15 mouse cellular contexts compared by ENCODE assay signal in the genomic region with DNA sequence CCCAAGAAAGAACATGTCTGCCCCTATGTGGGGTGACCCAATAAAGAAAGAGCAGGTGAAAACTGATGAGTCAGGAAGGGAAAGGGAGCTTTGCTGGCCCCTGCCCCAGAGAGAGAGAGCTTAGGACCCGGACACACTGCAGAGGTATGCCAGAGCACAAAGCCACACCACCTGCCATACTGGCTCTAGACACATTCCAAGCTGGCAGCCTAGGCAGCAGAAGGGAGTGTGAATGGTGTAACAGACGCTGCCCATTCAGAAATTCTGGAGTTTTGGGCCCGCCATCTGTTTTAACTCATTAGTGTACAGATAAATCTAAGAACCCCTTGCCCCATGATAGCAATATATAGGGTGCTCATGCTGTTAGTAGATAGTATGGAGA.
A peak's percentile ranks its signal among the peaks of the same experiment; 100 is the strongest.
DNase-seq lines count a peak whose midpoint lies in the region; ATAC-seq and TF ChIP-seq lines count a peak whose summit lies in the region.
"Had no signal": no experiment of that assay in that cellular context is flagged by ENCODE, and none has a peak within 500 bp of the region (broad histone marks: within the 10 kb centered on the region; RNA-seq: fewer than 3 reads in every experiment).

No protein-coding gene starts in this region.

- H3K4me3 ChIP-seq in forebrain, embryonic 11.5 days (ENCODE audit: low read depth, low read length) = no peak overlapping the region
- no peak overlapping the region for H3K4me3 ChIP-seq in forebrain, embryonic 10.5 days
- no peak overlapping the region for H3K4me3 ChIP-seq in neural tube, embryonic 14.5 days (ENCODE audit: low read depth, low read length)
- no peak overlapping the region for H3K4me3 ChIP-seq in forebrain, postnatal 0 days (ENCODE audit: low read depth, low read length)
- no peak overlapping the region for H3K4me3 ChIP-seq in intestine, embryonic 16.5 days (ENCODE audit: low read length)
- H3K4me3 ChIP-seq: embryonic facial prominence, embryonic 13.5 days; stomach, embryonic 15.5 days had no signal

- WGBS in forebrain, embryonic 11.5 days = 70% methylated on average over 3 of the region's 3 CpGs
- 71% methylated on average over 3 of the region's 3 CpGs for WGBS in forebrain, embryonic 10.5 days
- WGBS in neural tube, embryonic 14.5 days = 45% methylated on average over 3 of the region's 3 CpGs
- WGBS in forebrain, postnatal 0 days = 37% methylated on average over 3 of the region's 3 CpGs
- 68% methylated on average over 3 of the region's 3 CpGs for WGBS in intestine, embryonic 16.5 days

- intact Hi-C loops in gastrocnemius, postnatal 36 days (cut with DNase I) = no loop called here
- intact Hi-C loops in left cerebral cortex, postnatal 10 days (cut with DNase I) = no loop called here

- H3K36me3 ChIP-seq in forebrain, embryonic 11.5 days (ENCODE audit: control insufficient read depth, insufficient read depth, low read length) = no peaks in the 10 kb centered on the region
- H3K36me3 ChIP-seq in forebrain, embryonic 10.5 days (replicated peaks) = no peaks in the 10 kb centered on the region
- no peaks in the 10 kb centered on the region for H3K36me3 ChIP-seq in neural tube, embryonic 14.5 days (ENCODE audit: control insufficient read depth, insufficient read depth, low read length)
- H3K36me3 ChIP-seq in forebrain, postnatal 0 days (ENCODE audit: insufficient read depth) = no peaks in the 10 kb centered on the region
- H3K36me3 ChIP-seq in intestine, embryonic 16.5 days (ENCODE audit: control insufficient read depth, insufficient read depth, low read length) = no peaks in the 10 kb centered on the region
- H3K36me3 ChIP-seq: embryonic facial prominence, embryonic 13.5 days; stomach, embryonic 15.5 days had no signal

- DNase-seq in forebrain, embryonic 11.5 days (ENCODE audit: low spot score) = no peak
- no peak for DNase-seq in forebrain, embryonic 10.5 days (ENCODE audit: extremely low spot score, low spot score)
- DNase-seq in neural tube, embryonic 10.5 days (ENCODE audit: extremely low spot score, low spot score) = no peak
- DNase-seq in forebrain, postnatal 0 days = peak; percentile 73
- DNase-seq in gastrocnemius, postnatal 36 days = no peak
- no peak for DNase-seq in left cerebral cortex, postnatal 10 days (ENCODE audit: extremely low spot score in 1 of 2, low spot score in 2 of 2)
- DNase-seq: adrenal gland, adult 2 months; kidney, postnatal 10 days; layer of hippocampus, postnatal 36 days had no signal

- no peak overlapping the region for H3K4me2 ChIP-seq in forebrain, embryonic 11.5 days (ENCODE audit: low read depth, low read length, severe bottlenecking)
- H3K4me2 ChIP-seq in neural tube, embryonic 14.5 days (ENCODE audit: low read depth, low read length) = no peak overlapping the region
- no peak overlapping the region for H3K4me2 ChIP-seq in forebrain, postnatal 0 days (ENCODE audit: low read depth)
- no peak overlapping the region for H3K4me2 ChIP-seq in intestine, embryonic 16.5 days (ENCODE audit: low read depth, low read length)
- H3K4me2 ChIP-seq: embryonic facial prominence, embryonic 13.5 days; liver, embryonic 11.5 days; stomach, embryonic 15.5 days had no signal

- H3K27me3 ChIP-seq in forebrain, embryonic 11.5 days (ENCODE audit: control insufficient read depth, insufficient read depth, low read length) = no peaks in the 10 kb centered on the region
- H3K27me3 ChIP-seq in forebrain, embryonic 10.5 days (ENCODE audit: poor library complexity, severe bottlenecking) = no peaks in the 10 kb centered on the region
- no peaks in the 10 kb centered on the region for H3K27me3 ChIP-seq in neural tube, embryonic 14.5 days (ENCODE audit: control insufficient read depth, insufficient read depth, low read length)
- H3K27me3 ChIP-seq in forebrain, postnatal 0 days (ENCODE audit: insufficient read depth, low read length) = no peaks in the 10 kb centered on the region
- no peaks in the 10 kb centered on the region for H3K27me3 ChIP-seq in intestine, embryonic 16.5 days (replicated peaks; ENCODE audit: control insufficient read depth, insufficient read depth, low read length)
- H3K27me3 ChIP-seq: embryonic facial prominence, embryonic 13.5 days; stomach, embryonic 15.5 days had no signal

- no peak overlapping the region for H3K9ac ChIP-seq in forebrain, embryonic 11.5 days (ENCODE audit: low read length)
- no peak overlapping the region for H3K9ac ChIP-seq in neural tube, embryonic 14.5 days (replicated peaks; ENCODE audit: low read depth, low read length)
- H3K9ac ChIP-seq in forebrain, postnatal 0 days = no peak overlapping the region
- H3K9ac ChIP-seq in intestine, embryonic 16.5 days (ENCODE audit: low read depth, low read length) = no peak overlapping the region
- H3K9ac ChIP-seq: embryonic facial prominence, embryonic 13.5 days; stomach, embryonic 15.5 days had no signal

- 0 out of 2 replicates have a peak, but pooled peaks have one; percentile 53 for ATAC-seq in forebrain, embryonic 11.5 days (replicated peaks; ENCODE audit: low FRiP score)
- peak; percentile 59; the same call in 1 of the 2 replicates for ATAC-seq in neural tube, embryonic 14.5 days (ENCODE audit: low read depth)
- ATAC-seq in forebrain, postnatal 0 days = peak; percentile 91
- no peak for ATAC-seq in intestine, embryonic 16.5 days
- ATAC-seq: inflammation-experienced regulatory T-cells, adult 6 months had no signal

- no peak for TF ChIP-seq CTCF in forebrain, postnatal 0 days (IDR thresholded peaks at IDR 0.05; ENCODE audit: low read depth)

- no peak overlapping the region for H3K27ac ChIP-seq in forebrain, embryonic 11.5 days (ENCODE audit: low read depth, low read length)
- no peak overlapping the region for H3K27ac ChIP-seq in forebrain, embryonic 10.5 days
- H3K27ac ChIP-seq in neural tube, embryonic 14.5 days (ENCODE audit: low read depth, low read length) = no peak overlapping the region
- H3K27ac ChIP-seq in forebrain, postnatal 0 days (ENCODE audit: low read depth, low read length) = no peak overlapping the region
- H3K27ac ChIP-seq in intestine, embryonic 16.5 days (ENCODE audit: low read length) = no peak overlapping the region
- H3K27ac ChIP-seq: embryonic facial prominence, embryonic 13.5 days; stomach, embryonic 15.5 days had no signal

- no peaks in the 10 kb centered on the region for H3K4me1 ChIP-seq in forebrain, embryonic 11.5 days (replicated peaks; ENCODE audit: control insufficient read depth, insufficient read depth, low read length)
- 0 out of 2 replicates have a peak, but pooled peaks cover 2% of the 10 kb centered on the region for H3K4me1 ChIP-seq in forebrain, embryonic 10.5 days
- no peaks in the 10 kb centered on the region for H3K4me1 ChIP-seq in neural tube, embryonic 14.5 days (ENCODE audit: control insufficient read depth, insufficient read depth, low read length)
- H3K4me1 ChIP-seq in forebrain, postnatal 0 days (ENCODE audit: insufficient read depth) = no peaks in the 10 kb centered on the region
- H3K4me1 ChIP-seq in intestine, embryonic 16.5 days (ENCODE audit: control insufficient read depth, insufficient read depth, low read length) = no peaks in the 10 kb centered on the region
- H3K4me1 ChIP-seq: embryonic facial prominence, embryonic 13.5 days; stomach, embryonic 15.5 days had no signal

- no peaks in the 10 kb centered on the region for H3K9me3 ChIP-seq in forebrain, embryonic 11.5 days (ENCODE audit: control insufficient read depth, low read length)
- 0 out of 2 replicates have a peak, but pooled peaks cover 2% of the 10 kb centered on the region for H3K9me3 ChIP-seq in forebrain, embryonic 10.5 days
- H3K9me3 ChIP-seq in neural tube, embryonic 14.5 days (ENCODE audit: control insufficient read depth, low read length) = no peaks in the 10 kb centered on the region
- no peaks in the 10 kb centered on the region for H3K9me3 ChIP-seq in forebrain, postnatal 0 days (ENCODE audit: low read length)
- no peaks in the 10 kb centered on the region for H3K9me3 ChIP-seq in intestine, embryonic 16.5 days (ENCODE audit: control insufficient read depth, low read length)
- H3K9me3 ChIP-seq: embryonic facial prominence, embryonic 13.5 days; stomach, embryonic 15.5 days had no signal
